Mouse (Mus musculus): ENCODE measurements at regions not wholly inside any gene's neighbourhood (a gene's known extent, or its start where the extent isn't known, plus 50 kb on each side); places are given as distances from the start of the nearest gene placed in this dataset.

- H3K27ac ChIP-seq (ENCODE audit: low read depth, low read length), result no peak overlapping the region
- no peaks in the 10 kb centered on the region for H3K9me3 ChIP-seq (ENCODE audit: control insufficient read depth, low read length)
- H3K4me3 ChIP-seq (ENCODE audit: low read length), result no peak overlapping the region
- H3K4me2 ChIP-seq (replicated peaks; ENCODE audit: low read depth, low read length), result no peak overlapping the region
- H3K27me3 ChIP-seq (ENCODE audit: control insufficient read depth, insufficient read depth, low read length), result no peaks in the 10 kb centered on the region
- no peaks in the 10 kb centered on the region for H3K4me1 ChIP-seq (ENCODE audit: control insufficient read depth, insufficient read depth, low read length)
- no peaks in the 10 kb centered on the region for H3K36me3 ChIP-seq (ENCODE audit: control insufficient read depth, insufficient read depth, low read length)
- 100% methylated on average over 1 of the region's 1 CpGs for WGBS
- no peak overlapping the region for H3K9ac ChIP-seq (ENCODE audit: low read depth, low read length)
- no peak for ATAC-seq (ENCODE audit: low FRiP score, low TSS enrichment)
Observed at GRCm38 (mm10) chr10:12083961-12084360, 740.8 kb downstream of the Epm2a start.

GRCm38 (mm10) chr10:12092521-12092920 lies 749.3 kb downstream of the Epm2a start:
- ATAC-seq (ENCODE audit: low FRiP score, low TSS enrichment), result no peak
- Histone ChIP-seq H3K36me3 (ENCODE audit: control insufficient read depth, insufficient read depth, low read length) (no peaks in the 10 kb centered on the region), H3K27me3 (ENCODE audit: control insufficient read depth, insufficient read depth, low read length) (no peaks in the 10 kb centered on the region), H3K4me2 (replicated peaks; ENCODE audit: low read depth, low read length) (no peak overlapping the region), H3K27ac (ENCODE audit: low read depth, low read length) (no peak overlapping the region), H3K4me1 (ENCODE audit: control insufficient read depth, insufficient read depth, low read length) (no peaks in the 10 kb centered on the region), H3K9me3 (ENCODE audit: control insufficient read depth, low read length) (no peaks in the 10 kb centered on the region), H3K4me3 (ENCODE audit: low read length) (no peak overlapping the region), H3K9ac (ENCODE audit: low read depth, low read length) (no peak overlapping the region)
- WGBS, result 57% methylated on average over 1 of the region's 1 CpGs

- no peaks in the 10 kb centered on the region for H3K4me1 ChIP-seq (ENCODE audit: control insufficient read depth, insufficient read depth, low read length)
- no peak overlapping the region for H3K4me3 ChIP-seq (ENCODE audit: low read length)
- H3K9me3 ChIP-seq (ENCODE audit: control insufficient read depth, low read length), result no peaks in the 10 kb centered on the region
- H3K27me3 ChIP-seq (ENCODE audit: control insufficient read depth, insufficient read depth, low read length), result no peaks in the 10 kb centered on the region
- no peak overlapping the region for H3K4me2 ChIP-seq (replicated peaks; ENCODE audit: low read depth, low read length)
- no peaks in the 10 kb centered on the region for H3K36me3 ChIP-seq (ENCODE audit: control insufficient read depth, insufficient read depth, low read length)
- no peak for ATAC-seq (ENCODE audit: low FRiP score, low TSS enrichment)
- no peak overlapping the region for H3K9ac ChIP-seq (ENCODE audit: low read depth, low read length)
- no peak overlapping the region for H3K27ac ChIP-seq (ENCODE audit: low read depth, low read length)
- WGBS, result 84% methylated on average over 3 of the region's 3 CpGs
Observed at GRCm38 (mm10) chr10:12096678-12097077, 753.5 kb downstream of the Epm2a start.

- H3K36me3 ChIP-seq (ENCODE audit: control insufficient read depth, insufficient read depth, low read length), result no peaks in the 10 kb centered on the region
- ATAC-seq (ENCODE audit: low FRiP score, low TSS enrichment), result no peak
- no peaks in the 10 kb centered on the region for H3K4me1 ChIP-seq (ENCODE audit: control insufficient read depth, insufficient read depth, low read length)
- H3K4me3 ChIP-seq (ENCODE audit: low read length), result no peak overlapping the region
- no peak overlapping the region for H3K27ac ChIP-seq (ENCODE audit: low read depth, low read length)
- H3K9me3 ChIP-seq (ENCODE audit: control insufficient read depth, low read length), result no peaks in the 10 kb centered on the region
- H3K27me3 ChIP-seq (ENCODE audit: control insufficient read depth, insufficient read depth, low read length), result no peaks in the 10 kb centered on the region
- no peak overlapping the region for H3K9ac ChIP-seq (ENCODE audit: low read depth, low read length)
- no peak overlapping the region for H3K4me2 ChIP-seq (replicated peaks; ENCODE audit: low read depth, low read length)
Observed at GRCm38 (mm10) chr10:12107001-12107418, 762.2 kb downstream of the Utrn start.

GRCm38 (mm10) chr10:12111720-12112119 lies 757.4 kb downstream of the Utrn start:
- Histone ChIP-seq H3K9ac (ENCODE audit: low read depth, low read length) (no peak overlapping the region), H3K27me3 (ENCODE audit: control insufficient read depth, insufficient read depth, low read length) (no peaks in the 10 kb centered on the region), H3K4me2 (replicated peaks; ENCODE audit: low read depth, low read length) (no peak overlapping the region), H3K4me3 (ENCODE audit: low read length) (no peak overlapping the region), H3K9me3 (ENCODE audit: control insufficient read depth, low read length) (no peaks in the 10 kb centered on the region), H3K27ac (ENCODE audit: low read depth, low read length) (no peak overlapping the region), H3K36me3 (ENCODE audit: control insufficient read depth, insufficient read depth, low read length) (no peaks in the 10 kb centered on the region), H3K4me1 (ENCODE audit: control insufficient read depth, insufficient read depth, low read length) (no peaks in the 10 kb centered on the region)
- ATAC-seq (ENCODE audit: low FRiP score, low TSS enrichment), result no peak
- 81% methylated on average over 1 of the region's 1 CpGs for WGBS

GRCm38 (mm10) chr10:12115767-12116166 lies 753.4 kb downstream of the Utrn start:
- 84% methylated on average over 3 of the region's 3 CpGs for WGBS
- Histone ChIP-seq H3K4me1 (ENCODE audit: control insufficient read depth, insufficient read depth, low read length) (no peaks in the 10 kb centered on the region), H3K9ac (ENCODE audit: low read depth, low read length) (no peak overlapping the region), H3K36me3 (ENCODE audit: control insufficient read depth, insufficient read depth, low read length) (no peaks in the 10 kb centered on the region), H3K9me3 (ENCODE audit: control insufficient read depth, low read length) (no peaks in the 10 kb centered on the region), H3K4me3 (ENCODE audit: low read length) (no peak overlapping the region), H3K27ac (ENCODE audit: low read depth, low read length) (no peak overlapping the region), H3K4me2 (replicated peaks; ENCODE audit: low read depth, low read length) (no peak overlapping the region), H3K27me3 (ENCODE audit: control insufficient read depth, insufficient read depth, low read length) (no peaks in the 10 kb centered on the region)
- no peak for ATAC-seq (ENCODE audit: low FRiP score, low TSS enrichment)

- Histone ChIP-seq H3K4me3 (ENCODE audit: low read length) (no peak overlapping the region), H3K36me3 (ENCODE audit: control insufficient read depth, insufficient read depth, low read length) (no peaks in the 10 kb centered on the region), H3K4me1 (ENCODE audit: control insufficient read depth, insufficient read depth, low read length) (no peaks in the 10 kb centered on the region), H3K4me2 (replicated peaks; ENCODE audit: low read depth, low read length) (no peak overlapping the region), H3K27me3 (ENCODE audit: control insufficient read depth, insufficient read depth, low read length) (no peaks in the 10 kb centered on the region), H3K9me3 (ENCODE audit: control insufficient read depth, low read length) (no peaks in the 10 kb centered on the region), H3K9ac (ENCODE audit: low read depth, low read length) (no peak overlapping the region), H3K27ac (ENCODE audit: low read depth, low read length) (no peak overlapping the region)
- no peak for ATAC-seq (ENCODE audit: low FRiP score, low TSS enrichment)
- 65% methylated on average over 6 of the region's 6 CpGs for WGBS
Observed at GRCm38 (mm10) chr10:12116662-12117303, 752.4 kb downstream of the Utrn start.

GRCm38 (mm10) chr10:12124272-12124671 lies 744.9 kb downstream of the Utrn start:
- H3K27ac ChIP-seq (ENCODE audit: low read depth, low read length), result no peak overlapping the region
- H3K4me1 ChIP-seq (ENCODE audit: control insufficient read depth, insufficient read depth, low read length), result no peaks in the 10 kb centered on the region
- no peak for ATAC-seq (ENCODE audit: low FRiP score, low TSS enrichment)
- H3K9ac ChIP-seq (ENCODE audit: low read depth, low read length), result no peak overlapping the region
- no peaks in the 10 kb centered on the region for H3K27me3 ChIP-seq (ENCODE audit: control insufficient read depth, insufficient read depth, low read length)
- H3K4me3 ChIP-seq (ENCODE audit: low read length), result no peak overlapping the region
- no peak overlapping the region for H3K4me2 ChIP-seq (replicated peaks; ENCODE audit: low read depth, low read length)
- H3K9me3 ChIP-seq (ENCODE audit: control insufficient read depth, low read length), result no peaks in the 10 kb centered on the region
- no peaks in the 10 kb centered on the region for H3K36me3 ChIP-seq (ENCODE audit: control insufficient read depth, insufficient read depth, low read length)
- WGBS, result 37% methylated on average over 2 of the region's 2 CpGs

- no peak overlapping the region for H3K4me2 ChIP-seq (replicated peaks; ENCODE audit: low read depth, low read length)
- 74% methylated on average over 3 of the region's 3 CpGs for WGBS
- H3K27ac ChIP-seq (ENCODE audit: low read depth, low read length), result no peak overlapping the region
- no peaks in the 10 kb centered on the region for H3K4me1 ChIP-seq (ENCODE audit: control insufficient read depth, insufficient read depth, low read length)
- ATAC-seq (ENCODE audit: low FRiP score, low TSS enrichment), result no peak
- H3K9me3 ChIP-seq (ENCODE audit: control insufficient read depth, low read length), result no peaks in the 10 kb centered on the region
- H3K27me3 ChIP-seq (ENCODE audit: control insufficient read depth, insufficient read depth, low read length), result no peaks in the 10 kb centered on the region
- no peak overlapping the region for H3K4me3 ChIP-seq (ENCODE audit: low read length)
- H3K9ac ChIP-seq (ENCODE audit: low read depth, low read length), result no peak overlapping the region
- H3K36me3 ChIP-seq (ENCODE audit: control insufficient read depth, insufficient read depth, low read length), result no peaks in the 10 kb centered on the region
Observed at GRCm38 (mm10) chr10:12129486-12129885, 739.7 kb downstream of the Utrn start.
